Mouse (Mus musculus) lung, adult 18-20 months (tissue): ENCODE results near the gene Lrrfip2.

Experiments used
- DNase-seq, 2 experiments: peaks; one replicate each; pipeline ENCODE4 v3.0.0; 2022; ENCODE audit warnings: mixed read lengths in 2 of 2

Lrrfip2 gene

GRCm38 (mm10) chr9:111166612-111167011, 49.2 kb downstream of the Lrrfip2 start:
- no peak for DNase-seq

DNA sequence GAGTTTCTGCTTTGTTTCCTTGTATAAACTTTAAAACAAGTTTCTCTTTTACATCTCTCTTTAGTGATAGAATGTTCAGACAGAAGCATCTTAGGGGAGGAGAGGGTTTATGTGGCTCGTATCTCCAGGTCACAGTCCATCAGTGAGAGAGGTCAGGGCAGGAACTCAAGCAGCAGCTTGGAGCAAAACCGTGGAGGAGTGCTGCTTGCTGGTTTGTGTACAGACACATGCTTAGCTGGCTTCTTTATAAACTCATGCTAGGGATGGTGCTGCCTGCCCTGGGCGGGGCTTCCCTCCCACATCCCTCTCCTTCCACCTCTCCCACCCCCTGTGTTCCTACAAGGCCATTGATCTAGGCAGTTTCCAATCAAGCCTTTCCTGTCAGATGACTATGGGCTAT, 53.0 kb downstream of the Lrrfip2 start:
- no peak for DNase-seq

- no peak for DNase-seq
Observed at GRCm38 (mm10) chr9:111174071-111174470, 56.7 kb downstream of the Lrrfip2 start.

DNA sequence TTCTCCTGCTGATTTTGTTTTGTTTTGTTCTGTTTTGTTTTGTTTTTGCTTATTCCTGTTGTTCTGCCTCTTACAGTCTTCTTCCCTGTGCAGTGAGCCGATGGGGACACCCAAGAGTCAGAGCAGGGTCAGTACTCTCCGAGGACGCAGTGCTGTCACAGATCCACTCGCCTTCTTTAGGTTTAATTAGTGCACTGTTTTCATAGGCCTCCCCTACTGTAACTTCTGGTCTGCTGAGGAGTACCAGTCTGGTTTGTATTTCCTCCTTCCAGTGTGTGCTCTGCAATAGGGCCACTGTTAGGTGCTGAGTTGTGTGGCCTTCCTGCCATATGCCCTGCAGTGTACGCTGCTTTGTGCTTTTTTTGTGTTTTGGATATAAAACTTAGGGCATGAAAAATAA, 61.6 kb downstream of the Lrrfip2 start:
- no peak for DNase-seq

GRCm38 (mm10) chr9:111182176-111182575, 64.8 kb downstream of the Lrrfip2 start:
- DNase-seq, result no peak

DNA sequence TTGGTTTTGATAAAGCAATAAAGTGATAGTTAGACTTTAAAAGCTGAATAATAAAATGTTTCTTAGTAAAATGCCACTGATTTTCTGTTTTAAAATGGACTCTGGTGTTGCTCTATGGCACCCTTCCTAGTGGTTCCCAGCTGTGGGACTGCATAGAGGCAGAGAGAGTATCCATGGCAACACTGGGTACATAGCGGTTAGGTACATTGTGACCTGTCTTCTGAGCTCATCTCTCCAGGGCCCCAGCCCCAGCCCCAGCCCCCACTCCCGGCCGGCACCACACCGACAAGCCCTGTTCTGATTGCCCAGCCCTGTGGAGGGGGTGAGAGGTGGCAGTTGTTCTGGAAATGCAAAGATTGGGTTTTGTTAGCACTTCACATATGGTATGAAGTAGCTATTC, 67.5 kb downstream of the Lrrfip2 start:
- DNase-seq, result no peak

- no peak for DNase-seq
Observed at GRCm38 (mm10) chr9:111186861-111187260, 69.5 kb downstream of the Lrrfip2 start.

DNA sequence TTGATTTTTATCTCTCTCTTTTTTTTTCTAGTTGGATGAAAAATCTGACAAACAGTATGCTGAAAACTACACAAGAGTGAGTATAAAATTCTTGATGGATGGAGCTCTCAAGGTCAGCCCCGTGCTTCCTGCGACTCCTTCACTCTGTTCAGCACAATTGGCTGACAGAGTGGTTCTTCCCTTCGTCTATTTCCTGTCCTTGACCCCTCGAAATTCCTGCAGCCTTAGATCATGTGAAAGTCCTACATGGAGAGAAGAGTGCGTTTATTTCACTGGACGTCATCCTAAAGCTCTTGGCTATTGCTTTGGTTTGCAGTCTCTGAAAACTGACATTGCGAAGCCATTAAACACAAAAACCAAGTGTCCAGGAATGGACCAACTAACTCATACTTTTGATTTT, 71.3 kb downstream of the Lrrfip2 start:
- DNase-seq, result no peak

- DNase-seq, result peak in 1 of 2 experiments; percentile 10
Observed at GRCm38 (mm10) chr9:111193211-111193610, 75.8 kb downstream of the Lrrfip2 start.

DNA sequence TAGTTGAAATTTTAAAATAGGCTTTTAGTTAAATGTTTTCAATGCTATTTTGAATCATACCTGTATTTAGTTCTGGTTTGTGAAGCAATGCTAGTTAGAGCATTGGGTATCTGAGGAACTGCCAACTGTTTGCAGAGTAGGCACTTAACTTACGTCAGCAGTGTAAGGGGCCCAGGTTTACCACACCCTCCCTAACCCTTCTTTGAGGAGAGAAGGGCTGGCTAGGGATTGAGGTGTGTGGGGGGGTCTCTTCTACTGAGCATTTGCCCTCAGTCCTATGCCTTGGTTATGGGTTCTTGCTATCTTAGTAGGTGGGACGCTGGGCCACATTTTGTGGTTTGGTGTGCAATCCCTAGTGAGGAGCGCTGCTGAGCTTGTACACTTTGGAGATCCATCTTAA, 79.7 kb downstream of the Lrrfip2 start:
- peak; percentile 39 to 62 for DNase-seq

GRCm38 (mm10) chr9:111197712-111198111, 80.3 kb downstream of the Lrrfip2 start:
- peak in 1 of 2 experiments; percentile 25 for DNase-seq

GRCm38 (mm10) chr9:111198332-111198731, 80.9 kb downstream of the Lrrfip2 start:
- no peak for DNase-seq

DNA sequence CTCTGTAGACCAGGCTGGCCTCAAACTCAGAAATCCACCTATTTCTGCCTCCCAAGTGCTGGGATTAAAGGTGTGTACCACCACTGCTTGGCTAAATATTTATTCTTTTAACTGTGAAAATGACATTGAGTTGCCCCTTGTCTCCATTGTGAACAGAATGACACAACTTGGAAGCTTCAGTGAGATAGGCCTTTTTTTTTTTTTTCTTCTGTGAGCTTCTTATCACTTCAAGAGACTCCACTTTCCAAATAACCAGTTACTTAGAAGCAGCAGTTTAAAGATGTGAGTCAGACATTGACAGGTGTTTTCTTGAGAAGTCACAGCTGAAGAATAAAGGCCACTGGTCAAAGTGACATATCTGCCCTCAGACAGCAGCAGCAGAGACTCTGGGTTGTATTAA, 82.8 kb downstream of the Lrrfip2 start:
- no peak for DNase-seq

- DNase-seq, result no peak
Observed at GRCm38 (mm10) chr9:111204601-111205375, 87.4 kb downstream of the Lrrfip2 start.

- DNase-seq, result no peak
Observed at GRCm38 (mm10) chr9:111207683-111208082, 90.3 kb downstream of the Lrrfip2 start.

DNA sequence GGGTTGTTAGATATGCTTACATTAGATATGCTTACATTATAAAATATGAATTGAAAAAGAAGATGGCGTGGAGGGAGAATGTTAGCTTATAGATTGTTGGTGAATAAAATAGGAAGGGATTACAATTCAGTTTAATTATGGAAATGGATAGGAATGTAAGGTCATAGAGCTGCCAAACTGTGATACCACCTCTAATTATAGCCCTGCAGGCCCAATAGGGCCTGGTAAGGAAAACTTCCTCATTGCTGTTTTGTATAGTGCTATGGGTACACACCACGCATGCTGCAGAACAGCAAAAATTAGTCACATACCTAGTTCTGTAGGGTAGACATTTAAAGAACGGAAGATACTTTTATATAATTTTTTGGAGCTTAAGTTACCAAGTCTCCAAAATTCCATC, 90.8 kb downstream of the Lrrfip2 start:
- no peak for DNase-seq

- DNase-seq, result no peak
Observed at GRCm38 (mm10) chr9:111209158-111209699, 91.8 kb downstream of the Lrrfip2 start.

GRCm38 (mm10) chr9:111210412-111210811, 93.0 kb downstream of the Lrrfip2 start:
- DNase-seq, result no peak

GRCm38 (mm10) chr9:111211122-111212041, 94.0 kb downstream of the Lrrfip2 start:
- DNase-seq, result no peak

DNA sequence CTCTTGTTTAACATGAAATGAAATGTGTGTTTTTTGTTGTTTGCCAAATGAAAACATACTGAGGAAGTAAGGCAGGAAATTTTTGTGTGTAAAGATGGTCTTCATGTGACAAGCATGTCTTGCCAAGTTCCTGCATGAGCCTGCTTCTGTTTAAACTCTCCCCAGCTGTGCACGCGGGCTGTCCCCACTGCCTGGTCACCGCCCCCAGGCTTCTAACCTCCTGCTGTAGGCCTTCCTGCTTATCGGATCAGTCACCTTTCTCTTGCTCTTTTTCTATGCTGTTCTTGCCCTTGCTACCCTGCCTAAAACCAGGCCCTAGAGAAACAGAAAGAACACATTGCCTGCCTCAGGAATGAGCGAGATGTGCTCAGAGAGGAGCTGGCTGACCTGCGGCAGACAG, 96.1 kb downstream of the Lrrfip2 start:
- DNase-seq, result peak; percentile 8 to 21

GRCm38 (mm10) chr9:111216424-111216823, 99.0 kb downstream of the Lrrfip2 start:
- no peak for DNase-seq

- no peak for DNase-seq
Observed at GRCm38 (mm10) chr9:111220551-111221080, 103.2 kb downstream of the Lrrfip2 start.

DNA sequence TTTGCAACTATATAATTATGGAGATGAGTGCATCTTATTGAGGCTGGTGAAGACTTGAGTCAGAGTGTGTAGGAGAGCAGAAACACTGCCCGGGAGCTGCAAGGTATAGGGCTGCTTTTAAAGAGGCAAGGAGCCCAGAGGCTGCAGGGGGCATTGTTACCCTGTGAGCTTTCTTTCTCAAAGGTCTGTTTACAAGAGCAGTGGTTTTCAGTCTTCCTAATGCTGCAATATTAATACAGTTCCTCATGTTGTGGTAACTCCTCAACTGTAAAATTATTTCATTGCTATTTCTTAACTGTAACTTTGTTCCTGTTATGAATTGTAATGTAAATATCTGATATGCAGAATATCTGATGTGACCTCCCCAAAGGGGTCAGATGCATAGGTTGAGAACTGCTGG, 104.2 kb downstream of the Lrrfip2 start:
- DNase-seq, result no peak
